Mouse (Mus musculus): ENCODE data around the gene Ggt6.
A peak's percentile ranks its signal among the peaks of the same experiment; 100 is the strongest.

The Ggt6 gene

DNA sequence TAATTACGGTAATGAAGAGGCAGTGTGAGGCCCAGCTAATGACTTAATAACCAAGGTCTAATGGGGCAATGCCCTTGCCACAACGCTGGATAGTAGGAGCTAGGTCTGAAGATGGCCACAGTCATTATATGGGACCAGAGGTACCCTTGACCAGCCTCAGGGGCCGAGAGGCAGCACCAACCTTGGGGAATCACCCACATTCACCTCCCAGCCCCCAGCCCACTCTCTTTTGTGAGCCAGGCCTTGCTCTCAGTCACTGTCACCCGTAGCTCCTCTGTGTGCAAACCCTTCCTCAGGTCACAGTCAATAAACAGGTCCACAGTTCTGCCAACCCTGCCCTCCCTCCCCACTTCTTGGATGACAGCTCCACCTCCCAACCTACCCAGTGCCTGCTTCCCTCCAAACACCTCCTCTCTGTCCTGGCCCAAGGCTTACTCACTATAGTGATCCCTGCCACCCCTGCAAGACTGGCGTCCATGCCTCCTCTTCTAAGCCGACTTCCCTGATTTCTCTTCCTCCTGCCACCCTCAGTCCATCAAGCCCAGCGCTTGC is 40.8 kb downstream of the Ggt6 start:
- DNase-seq (ENCODE audit: low read depth), result no peak

DNA sequence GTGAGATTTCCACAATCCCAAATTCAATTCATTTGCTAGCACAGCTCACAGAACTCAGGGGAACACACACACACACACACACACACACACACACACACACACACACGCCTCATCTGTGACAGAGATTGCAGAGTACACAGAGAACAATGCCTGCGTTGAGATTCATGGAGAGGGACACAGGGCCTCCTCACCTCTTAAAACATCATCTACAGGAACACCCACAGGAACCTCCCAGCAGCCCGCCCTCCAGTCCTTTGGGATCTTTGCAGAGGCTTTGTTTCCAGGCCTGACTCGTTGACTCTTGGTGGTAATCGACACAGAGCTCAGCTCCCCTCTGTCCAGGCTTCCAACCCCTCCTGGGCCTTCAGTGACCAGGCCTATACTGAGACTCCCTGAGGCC is 41.9 kb downstream of the Ggt6 start:
- DNase-seq (ENCODE audit: low read depth), result no peak

DNA sequence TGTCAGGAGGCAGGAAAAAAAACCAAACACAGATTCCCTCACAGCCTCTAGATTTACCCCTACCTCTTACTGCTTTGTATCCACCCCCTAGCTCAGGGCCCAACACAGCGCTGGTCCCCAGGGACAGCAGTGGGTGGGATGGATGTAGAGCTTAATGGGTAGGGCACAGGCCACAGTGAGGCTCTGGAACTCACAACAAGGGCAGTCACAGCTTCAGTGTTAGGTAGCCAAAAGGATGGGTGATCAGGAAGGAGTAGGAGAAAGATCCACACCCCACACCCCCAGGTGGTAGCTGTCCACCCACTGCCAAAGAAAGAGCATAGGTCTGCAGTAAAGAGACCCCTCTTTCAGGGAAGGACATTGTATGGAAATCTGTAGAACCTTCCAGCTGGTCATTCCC is 42.3 kb downstream of the Ggt6 start:
- DNase-seq (ENCODE audit: low read depth), result no peak

- peak; percentile 93 for DNase-seq (ENCODE audit: low read depth)
These were observed 42.9 kb downstream of the Ggt6 start for GRCm38 (mm10) chr11:72478228-72478627.

DNA sequence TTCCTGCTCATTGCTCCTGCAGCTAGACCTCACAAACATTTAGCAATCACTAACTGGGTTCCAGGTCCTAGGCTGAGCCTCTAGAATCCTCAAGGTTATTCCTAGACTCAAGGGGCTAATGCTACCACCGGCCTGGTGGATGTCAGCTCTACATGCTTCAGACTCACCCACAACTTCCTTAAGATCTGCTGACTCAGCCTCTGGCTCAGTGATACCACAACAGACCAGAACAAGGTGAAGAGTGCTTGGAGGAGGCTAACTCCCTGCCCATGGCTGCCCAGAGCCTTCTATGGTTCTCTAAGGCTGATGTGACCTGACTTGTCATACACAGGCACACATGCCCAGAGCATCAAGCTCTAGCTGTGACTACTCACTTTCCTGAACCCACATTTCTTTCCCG is 44.2 kb downstream of the Ggt6 start:
- DNase-seq (ENCODE audit: low read depth), result no peak

DNA sequence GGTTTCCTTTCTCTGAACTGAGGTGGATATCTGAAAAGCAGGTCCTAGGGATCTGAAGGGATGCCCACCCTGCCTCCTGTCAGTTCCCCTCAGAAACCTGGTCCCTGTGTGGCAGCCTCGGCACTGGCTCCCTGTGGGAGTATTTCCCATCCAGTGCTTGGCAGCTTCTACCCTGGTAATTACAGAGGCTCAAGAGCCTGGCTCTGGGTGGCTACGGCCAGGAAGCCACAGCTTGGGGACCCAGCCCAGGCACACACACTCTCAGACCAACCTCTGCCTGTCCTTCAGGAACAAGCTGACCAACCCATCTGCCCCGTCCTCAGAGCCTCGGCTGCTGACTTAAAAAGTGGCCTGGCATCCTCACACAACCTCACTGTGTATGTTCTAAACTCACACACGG is 46.0 kb downstream of the Ggt6 start:
- DNase-seq (ENCODE audit: low read depth), result no peak

- no peak for DNase-seq (ENCODE audit: low read depth)
These were observed 46.6 kb downstream of the Ggt6 start for GRCm38 (mm10) chr11:72481952-72482351.

DNA sequence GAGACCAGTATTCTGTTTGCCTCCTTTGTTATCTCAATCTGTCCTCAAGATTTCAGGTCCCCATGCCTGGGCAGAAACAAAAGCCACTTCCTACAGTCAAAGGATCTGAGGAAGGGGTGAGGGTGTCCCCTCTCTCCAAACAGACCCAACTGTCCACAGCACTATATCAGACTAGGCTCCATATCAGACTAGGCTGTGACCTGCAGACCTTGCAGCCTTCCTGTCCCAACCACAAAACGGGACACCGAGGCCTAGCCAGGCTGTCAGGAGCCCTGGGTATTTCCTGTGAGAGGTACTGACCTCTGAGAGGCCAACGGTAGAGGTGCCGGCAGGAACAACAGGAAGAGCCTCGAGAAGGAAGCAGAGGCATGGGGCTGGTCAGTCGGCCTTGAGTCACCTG is 49.2 kb downstream of the Ggt6 start:
- DNase-seq (ENCODE audit: low read depth), result no peak

GRCm38 (mm10) chr11:72485157-72485556 is 49.8 kb downstream of the Ggt6 start:
- DNase-seq (ENCODE audit: low read depth), result no peak

DNA sequence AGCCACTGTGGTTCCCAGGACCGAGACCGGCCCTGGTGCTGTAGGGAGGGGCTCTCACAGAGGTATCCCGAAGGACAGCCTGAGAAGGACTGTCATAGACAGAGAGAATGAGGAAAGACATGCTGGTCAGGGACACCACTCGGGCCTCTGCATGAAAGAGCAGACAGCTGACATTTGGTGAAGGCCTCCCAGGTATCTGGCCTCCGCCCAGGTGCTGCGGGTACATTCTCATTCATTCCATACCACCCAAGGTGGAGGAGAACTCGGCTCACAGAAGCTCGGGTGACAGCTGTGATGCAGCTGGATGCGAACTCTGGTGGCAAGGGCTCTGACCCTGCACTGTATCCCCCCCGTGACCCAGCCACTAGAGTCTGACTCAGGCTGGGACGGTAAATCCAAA is 50.6 kb downstream of the Ggt6 start:
- DNase-seq (ENCODE audit: low read depth), result no peak

GRCm38 (mm10) chr11:72487171-72487570 is 51.8 kb downstream of the Ggt6 start:
- no peak for DNase-seq (ENCODE audit: low read depth)

DNA sequence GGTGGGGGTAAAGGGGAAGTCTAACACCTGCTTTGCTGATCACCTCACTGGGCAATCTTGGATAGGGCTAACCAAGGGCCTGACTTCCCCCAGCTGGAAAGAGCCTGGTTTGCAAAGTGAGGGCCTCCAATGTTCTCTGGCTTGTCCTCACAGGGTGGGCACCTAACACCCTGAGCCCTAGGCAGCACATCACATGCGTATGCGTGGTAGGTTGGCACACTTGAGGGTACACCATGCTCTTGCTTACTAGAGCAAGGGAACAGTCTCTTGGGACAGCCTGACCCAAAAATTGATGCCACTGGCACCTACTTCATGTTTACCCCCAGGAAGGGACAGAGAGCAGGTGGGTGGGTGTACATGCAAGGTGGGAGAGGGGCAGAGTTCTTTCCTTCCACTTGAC is 52.4 kb downstream of the Ggt6 start:
- no peak for DNase-seq (ENCODE audit: low read depth)

All from fibroblast of lung, adult 2 months (primary cell).